Mouse (Mus musculus) heart, embryonic 12.5 days (tissue): ENCODE data around the gene Vgll3. TPM values are rescaled to one million over a fixed set of nuclear protein-coding genes. Genes with fewer than 3 reads are reported as not detected.

Experiments used
- ATAC-seq: fragments of 200-750 bp; cut with Nextera tagmentation; 2 replicates; pipeline ENCODE4 v1.8.0; 2017; ENCODE audit warnings: moderate TSS enrichment, moderate library complexity; ENCODE audit not compliant: insufficient number of reproducible peaks, low FRiP score
- H3K27ac ChIP-seq: fragments of 300-500 bp; sonication (generic); 2 replicates; pipeline ENCODE4 v1.5.1; 2016; ENCODE audit warnings: mild to moderate bottlenecking, moderate library complexity; ENCODE audit not compliant: poor library complexity, severe bottlenecking
- H3K27me3 ChIP-seq: fragments of 300-500 bp; sonication (generic); replicated peaks from 2 replicates; pipeline ENCODE4 v1.6.1; 2016; ENCODE audit warnings: mild to moderate bottlenecking, moderate library complexity
- H3K36me3 ChIP-seq: fragments of 300-500 bp; sonication (generic); 2 replicates; pipeline ENCODE4 v1.6.1; 2016; ENCODE audit warnings: mild to moderate bottlenecking, moderate library complexity
- H3K4me1 ChIP-seq: fragments of 300-500 bp; sonication (generic); replicated peaks from 2 replicates; pipeline ENCODE4 v1.6.1; 2016; ENCODE audit warnings: mild to moderate bottlenecking
- H3K4me2 ChIP-seq: fragments of 300-500 bp; sonication (generic); 2 replicates; pipeline ENCODE4 v1.6.1; 2016; ENCODE audit warnings: mild to moderate bottlenecking, moderate library complexity
- H3K4me3 ChIP-seq: fragments of 300-500 bp; sonication (generic); 2 replicates; pipeline ENCODE4 v1.5.1; 2016; ENCODE audit warnings: mild to moderate bottlenecking
- H3K9ac ChIP-seq: fragments of 300-500 bp; sonication (generic); 2 replicates; pipeline ENCODE4 v1.6.1; 2016; ENCODE audit warnings: mild to moderate bottlenecking, moderate library complexity
- H3K9me3 ChIP-seq: fragments of 300-500 bp; sonication (generic); replicated peaks from 2 replicates; pipeline ENCODE4 v1.6.1; 2016; ENCODE audit warnings: mild to moderate bottlenecking, moderate library complexity
- WGBS: fragments of 180-500 bp; shearing (Covaris S2); methylation state at CpG from one replicate; pipeline ENCODE4 v1.1.7; 2016; 5-methylcytosine and 5-hydroxymethylcytosine counted together
- polyA plus RNA-seq: library from polyadenylated mRNA; unstranded; fragments of >200 nt; fragmentation: Nextera tagmentation; extraction: Ambion mirVana; gene quantifications from 2 replicates; pipeline ENCODE4 v1.2.1, GENCODE M21; 2016

Vgll3 gene
- 2.6 and 3.0 TPM in 2 replicates for polyA plus RNA-seq

GRCm38 (mm10) chr16:65814918-65815881 lies at the start of gene Vgll3:
Gene Vgll3, plus strand, starts transcription at chr16:65815257.
- Histone ChIP-seq H3K9me3 (0 out of 2 replicates have a peak, but pooled peaks cover 3% of the 10 kb centered on the region), H3K27ac (no peak within 1 kb of the TSS), H3K4me3 (peak within 1 kb of the TSS; percentile 69), H3K27me3 (0 out of 2 replicates have a peak, but pooled peaks cover 3% of the 10 kb centered on the region), H3K4me2 (peak within 1 kb of the TSS; percentile 93), H3K36me3 (no peaks in the 10 kb centered on the region), H3K9ac (peak within 1 kb of the TSS; percentile 68), H3K4me1 (0 out of 2 replicates have a peak, but pooled peaks cover 4% of the 10 kb centered on the region)
- peak; percentile 90 for ATAC-seq
- WGBS = under 1% methylated on average over 83 of the region's 86 CpGs

GRCm38 (mm10) chr16:65765976-65766375 lies 49.1 kb upstream of the Vgll3 start:
- no peaks in the 10 kb centered on the region for H3K36me3 ChIP-seq
- H3K9me3 ChIP-seq = no peaks in the 10 kb centered on the region
- ATAC-seq = no peak
- no peak overlapping the region for H3K9ac ChIP-seq
- H3K4me2 ChIP-seq = no peak overlapping the region
- no peak overlapping the region for H3K27ac ChIP-seq
- no peaks in the 10 kb centered on the region for H3K4me1 ChIP-seq
- no peaks in the 10 kb centered on the region for H3K27me3 ChIP-seq
- no peak overlapping the region for H3K4me3 ChIP-seq

DNA sequence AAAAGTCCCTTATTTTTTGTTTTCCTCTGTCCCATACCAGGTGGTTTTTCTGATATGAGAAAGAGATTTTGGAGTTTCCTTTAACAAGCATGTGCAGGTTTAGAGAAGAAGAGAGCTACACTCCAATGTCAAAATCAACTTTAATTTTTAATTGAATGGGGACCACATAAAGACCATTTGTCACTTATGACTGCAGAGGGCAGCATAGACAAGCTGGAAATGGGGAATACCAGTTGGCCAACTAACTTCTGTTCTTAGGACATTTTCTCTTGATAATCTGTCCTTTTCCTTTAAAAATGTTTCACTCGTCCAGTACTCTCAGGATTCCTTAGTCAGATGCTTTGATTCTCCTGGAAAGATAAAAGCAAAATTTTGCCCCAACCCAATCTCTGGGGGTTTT lies 29.1 kb upstream of the Vgll3 start:
- no peak overlapping the region for H3K4me3 ChIP-seq
- no peak overlapping the region for H3K27ac ChIP-seq
- H3K27me3 ChIP-seq = no peaks in the 10 kb centered on the region
- H3K36me3 ChIP-seq = no peaks in the 10 kb centered on the region
- H3K4me1 ChIP-seq = no peaks in the 10 kb centered on the region
- 52% methylated on average over 1 of the region's 1 CpGs for WGBS
- no peak overlapping the region for H3K9ac ChIP-seq
- H3K9me3 ChIP-seq = no peaks in the 10 kb centered on the region
- H3K4me2 ChIP-seq = no peak overlapping the region
- ATAC-seq = no peak

DNA sequence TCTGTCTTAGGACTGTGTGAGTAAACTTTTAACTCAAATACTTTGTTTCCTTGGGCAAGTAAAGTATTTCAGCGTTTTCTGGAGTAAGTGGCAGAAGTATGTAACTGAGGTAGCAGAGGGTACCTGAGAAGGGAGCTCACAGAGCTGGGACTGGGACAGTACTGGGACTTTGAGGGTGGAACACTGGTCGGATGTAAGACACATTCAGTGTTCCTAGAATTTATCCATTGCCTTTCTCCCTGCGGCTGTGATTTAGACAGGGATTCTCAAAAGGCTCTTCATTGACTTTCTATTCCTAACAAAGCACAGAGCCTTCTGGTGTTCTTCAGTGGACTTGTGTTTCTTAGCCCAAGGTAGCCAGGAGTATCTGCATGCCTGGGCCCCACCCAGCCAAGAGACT lies 1.0 kb downstream of the Vgll3 start:
- 25% methylated on average over 3 of the region's 3 CpGs for WGBS
- Histone ChIP-seq H3K27ac (no peak overlapping the region), H3K9me3 (0 out of 2 replicates have a peak, but pooled peaks cover 3% of the 10 kb centered on the region), H3K4me1 (0 out of 2 replicates have a peak, but pooled peaks cover 4% of the 10 kb centered on the region), H3K36me3 (no peaks in the 10 kb centered on the region), H3K4me3 (peak overlapping the region; percentile 69), H3K4me2 (peak overlapping the region; percentile 93), H3K9ac (0 out of 2 replicates have a peak overlapping the region, but pooled peaks have one; percentile 68), H3K27me3 (0 out of 2 replicates have a peak, but pooled peaks cover 3% of the 10 kb centered on the region)
- ATAC-seq = no peak

- Histone ChIP-seq H3K4me1 (0 out of 2 replicates have a peak, but pooled peaks cover 4% of the 10 kb centered on the region), H3K9ac (no peak overlapping the region), H3K9me3 (no peaks in the 10 kb centered on the region), H3K27ac (no peak overlapping the region), H3K36me3 (no peaks in the 10 kb centered on the region), H3K27me3 (0 out of 2 replicates have a peak, but pooled peaks cover 3% of the 10 kb centered on the region), H3K4me3 (no peak overlapping the region), H3K4me2 (no peak overlapping the region)
- ATAC-seq = no peak
- WGBS = 70% methylated on average over 8 of the region's 8 CpGs
Observed at GRCm38 (mm10) chr16:65818779-65819178, 3.7 kb downstream of the Vgll3 start.

- H3K27me3 ChIP-seq = 0 out of 2 replicates have a peak, but pooled peaks cover 3% of the 10 kb centered on the region
- no peak for ATAC-seq
- no peak overlapping the region for H3K9ac ChIP-seq
- no peak overlapping the region for H3K4me3 ChIP-seq
- H3K9me3 ChIP-seq = no peaks in the 10 kb centered on the region
- 63% methylated on average over 2 of the region's 2 CpGs for WGBS
- H3K4me1 ChIP-seq = 0 out of 2 replicates have a peak, but pooled peaks cover under 1% of the 10 kb centered on the region
- H3K27ac ChIP-seq = no peak overlapping the region
- no peaks in the 10 kb centered on the region for H3K36me3 ChIP-seq
- H3K4me2 ChIP-seq = no peak overlapping the region
Observed at GRCm38 (mm10) chr16:65820803-65821202, 5.7 kb downstream of the Vgll3 start.

- H3K4me3 ChIP-seq = no peak overlapping the region
- H3K4me1 ChIP-seq = no peaks in the 10 kb centered on the region
- no peak overlapping the region for H3K9ac ChIP-seq
- no peaks in the 10 kb centered on the region for H3K9me3 ChIP-seq
- no peaks in the 10 kb centered on the region for H3K36me3 ChIP-seq
- H3K27ac ChIP-seq = no peak overlapping the region
- H3K4me2 ChIP-seq = no peak overlapping the region
- no peak for ATAC-seq
- WGBS = 77% methylated on average over 6 of the region's 6 CpGs
- no peaks in the 10 kb centered on the region for H3K27me3 ChIP-seq
Observed at GRCm38 (mm10) chr16:65823721-65824120, 8.7 kb downstream of the Vgll3 start.

DNA sequence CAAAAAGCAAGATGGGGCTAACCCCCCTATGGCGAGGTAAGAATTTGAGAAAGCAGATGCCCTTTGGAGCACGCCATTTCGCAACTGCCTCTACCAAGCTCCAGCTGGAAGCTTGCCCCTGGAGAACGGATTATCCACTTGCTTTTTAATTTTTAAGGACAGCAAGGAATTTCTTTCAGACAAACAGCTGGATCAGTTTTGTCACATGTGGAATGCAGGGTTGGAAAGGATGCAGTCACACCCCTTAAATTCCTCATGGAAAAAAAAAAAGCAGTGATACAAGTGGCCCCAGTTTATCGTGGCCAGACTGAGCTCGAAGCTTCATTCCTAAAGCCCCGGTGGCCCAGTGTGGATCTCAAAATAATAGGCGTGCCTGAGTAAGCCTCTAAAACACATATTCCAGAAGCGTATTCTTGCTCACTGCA lies 13.1 kb downstream of the Vgll3 start:
- ATAC-seq = no peak
- Histone ChIP-seq H3K4me3 (no peak overlapping the region), H3K9ac (no peak overlapping the region), H3K4me1 (no peaks in the 10 kb centered on the region), H3K27me3 (no peaks in the 10 kb centered on the region), H3K9me3 (no peaks in the 10 kb centered on the region), H3K27ac (no peak overlapping the region), H3K4me2 (no peak overlapping the region), H3K36me3 (no peaks in the 10 kb centered on the region)
- WGBS = 77% methylated on average over 9 of the region's 9 CpGs

DNA sequence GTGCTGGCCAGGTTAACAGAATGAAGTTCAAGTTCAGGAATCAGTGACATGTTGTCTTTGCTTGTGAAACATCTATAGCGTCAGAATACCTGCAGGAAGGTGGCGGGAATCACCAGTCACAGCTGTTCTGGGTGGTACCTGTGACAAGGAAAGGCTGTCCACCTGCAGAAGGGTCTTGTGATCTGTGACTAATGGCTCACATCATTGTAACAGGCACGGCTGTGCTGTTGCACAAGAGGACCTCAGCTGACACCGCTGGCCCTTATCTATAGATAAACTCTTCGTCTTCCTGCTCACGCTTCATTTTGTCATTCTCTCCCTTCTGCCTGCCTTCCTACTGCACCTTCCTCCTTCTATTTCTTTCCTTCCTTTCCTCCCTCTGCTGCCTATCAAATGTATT lies 14.0 kb downstream of the Vgll3 start:
- Histone ChIP-seq H3K27ac (no peak overlapping the region), H3K27me3 (no peaks in the 10 kb centered on the region), H3K4me2 (no peak overlapping the region), H3K4me1 (no peaks in the 10 kb centered on the region), H3K36me3 (no peaks in the 10 kb centered on the region), H3K4me3 (no peak overlapping the region), H3K9ac (no peak overlapping the region), H3K9me3 (no peaks in the 10 kb centered on the region)
- 60% methylated on average over 6 of the region's 6 CpGs for WGBS
- ATAC-seq = no peak

- Histone ChIP-seq H3K4me3 (no peak overlapping the region), H3K9ac (no peak overlapping the region), H3K27ac (no peak overlapping the region), H3K4me2 (no peak overlapping the region), H3K9me3 (no peaks in the 10 kb centered on the region), H3K36me3 (no peaks in the 10 kb centered on the region), H3K27me3 (no peaks in the 10 kb centered on the region), H3K4me1 (no peaks in the 10 kb centered on the region)
- WGBS = 82% methylated on average over 3 of the region's 3 CpGs
- no peak for ATAC-seq
Observed at GRCm38 (mm10) chr16:65834721-65835120, 19.7 kb downstream of the Vgll3 start.

DNA sequence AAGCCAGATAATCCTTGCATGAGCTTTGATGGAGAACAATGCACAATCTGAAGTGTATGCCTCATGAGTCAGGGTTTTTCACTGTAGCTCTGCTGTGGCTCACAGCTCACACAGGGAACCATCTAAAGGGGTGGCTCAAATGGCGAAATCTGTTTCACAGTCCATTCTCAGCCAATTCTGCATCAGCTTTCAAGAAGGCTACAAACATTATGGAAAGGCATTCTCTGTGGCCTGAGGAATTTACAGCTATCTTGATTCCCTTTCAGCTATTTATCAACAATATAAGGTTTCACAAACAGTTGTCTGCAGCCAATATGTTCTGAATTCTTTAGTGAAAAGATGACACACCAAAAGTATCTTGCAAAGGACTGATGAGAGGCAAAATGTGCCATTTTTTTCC lies 35.1 kb downstream of the Vgll3 start:
- Histone ChIP-seq H3K4me3 (no peak overlapping the region), H3K27me3 (no peaks in the 10 kb centered on the region), H3K4me1 (no peaks in the 10 kb centered on the region), H3K36me3 (no peaks in the 10 kb centered on the region), H3K27ac (no peak overlapping the region), H3K4me2 (no peak overlapping the region), H3K9ac (no peak overlapping the region), H3K9me3 (no peaks in the 10 kb centered on the region)
- no peak for ATAC-seq
- WGBS = 68% methylated on average over 1 of the region's 1 CpGs
